Mouse (Mus musculus) embryo, embryonic 10 days (tissue): Measurements from ENCODE around the gene Sik3.
"Not testable (repeated sequence)": the region's sequence is repeated elsewhere in the genome, so short reads cannot be mapped to it uniquely, and the experiment has no call there.

ENCODE experiments used
- DNase-seq: peaks from one replicate; pipeline ENCODE4 v3.0.0-alpha.2; 2015; ENCODE audit warnings: low spot score

Gene Sik3

GRCm38 (mm10) chr9:46053014-46053666, 40.5 kb downstream of the Sik3 start:
- DNase-seq: no peak

DNA sequence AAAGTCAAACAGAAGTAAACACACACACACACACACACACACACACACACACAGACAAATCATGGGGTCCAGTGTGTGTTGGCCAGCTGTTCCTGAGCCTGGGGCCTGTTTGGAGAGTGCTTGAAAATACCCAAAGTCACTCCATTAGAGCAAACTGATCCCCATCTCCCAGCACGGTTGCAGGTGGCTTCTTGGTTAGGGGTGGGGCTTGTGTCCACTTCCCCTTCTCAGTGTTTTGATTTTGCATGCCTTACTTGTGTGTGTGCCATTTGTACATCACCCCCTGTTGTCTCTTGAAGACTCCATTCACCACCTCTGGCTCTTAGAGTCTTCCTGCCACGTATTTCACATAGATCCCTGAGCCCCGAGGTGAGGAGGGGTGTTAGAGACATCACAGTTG, 45.4 kb downstream of the Sik3 start:
- no peak for DNase-seq

- DNase-seq: no peak
These were observed 47.6 kb downstream of the Sik3 start for GRCm38 (mm10) chr9:46060249-46060648.

GRCm38 (mm10) chr9:46061696-46062425, 49.2 kb downstream of the Sik3 start:
- no peak for DNase-seq

- DNase-seq: no peak
These were observed 51.7 kb downstream of the Sik3 start for GRCm38 (mm10) chr9:46064331-46064730.

GRCm38 (mm10) chr9:46066711-46067110, 54.1 kb downstream of the Sik3 start:
- DNase-seq: no peak

GRCm38 (mm10) chr9:46067691-46068090, 55.1 kb downstream of the Sik3 start:
- DNase-seq: peak; percentile 26

DNA sequence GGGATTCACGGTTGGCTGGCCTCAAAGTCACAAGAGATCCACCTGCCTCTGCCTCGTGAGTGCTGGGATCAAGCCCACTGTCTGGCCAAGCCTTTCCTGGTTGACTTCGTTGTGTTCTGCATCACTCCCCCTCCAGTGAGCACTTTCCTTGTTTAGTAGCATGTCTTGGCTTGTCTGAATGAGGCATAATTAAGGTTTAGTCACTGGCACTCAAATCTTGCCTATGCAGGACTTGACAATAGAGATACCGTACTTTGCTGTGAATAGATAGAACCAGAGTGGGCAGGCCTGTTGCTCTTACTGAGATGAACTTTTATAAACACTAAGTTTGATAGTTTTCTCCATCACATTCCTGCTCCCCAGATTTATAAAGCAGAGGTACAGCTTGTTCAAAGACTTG, 56.4 kb downstream of the Sik3 start:
- no peak for DNase-seq

DNA sequence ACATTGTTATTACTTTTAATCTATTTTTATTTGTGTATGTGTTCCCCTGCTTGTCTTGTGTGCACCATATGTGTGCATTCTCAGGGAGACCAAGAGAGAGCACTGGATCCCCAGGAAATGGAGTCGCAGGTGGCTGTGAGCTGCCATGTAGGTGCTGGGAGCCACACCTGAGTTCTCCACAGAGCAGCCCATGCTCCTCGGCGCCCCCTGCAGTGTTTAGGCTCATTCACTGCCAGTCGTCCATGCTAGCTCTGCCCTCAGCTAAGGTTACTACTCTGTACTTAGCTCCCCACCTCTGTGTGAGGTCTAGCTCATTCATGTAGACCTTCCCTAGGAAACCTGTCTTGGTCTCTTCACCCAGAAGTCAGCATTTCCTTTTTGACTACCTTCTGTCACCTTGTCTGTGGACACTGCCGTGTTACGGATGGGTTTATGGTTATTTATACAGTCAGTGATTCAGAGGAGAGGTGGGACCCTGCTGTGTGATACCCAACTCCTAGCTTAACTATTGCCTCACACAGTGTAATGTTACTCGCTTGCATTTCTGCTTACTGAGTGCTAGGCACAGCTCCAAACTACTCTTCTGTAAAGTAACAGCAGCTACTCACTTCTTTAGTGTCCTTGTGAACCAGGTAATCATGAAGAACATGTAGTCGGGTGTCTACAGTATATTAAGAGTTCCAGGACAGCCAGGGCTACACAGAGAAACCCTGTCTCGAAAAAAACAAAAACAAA, 59.6 kb downstream of the Sik3 start:
- no peak for DNase-seq

DNA sequence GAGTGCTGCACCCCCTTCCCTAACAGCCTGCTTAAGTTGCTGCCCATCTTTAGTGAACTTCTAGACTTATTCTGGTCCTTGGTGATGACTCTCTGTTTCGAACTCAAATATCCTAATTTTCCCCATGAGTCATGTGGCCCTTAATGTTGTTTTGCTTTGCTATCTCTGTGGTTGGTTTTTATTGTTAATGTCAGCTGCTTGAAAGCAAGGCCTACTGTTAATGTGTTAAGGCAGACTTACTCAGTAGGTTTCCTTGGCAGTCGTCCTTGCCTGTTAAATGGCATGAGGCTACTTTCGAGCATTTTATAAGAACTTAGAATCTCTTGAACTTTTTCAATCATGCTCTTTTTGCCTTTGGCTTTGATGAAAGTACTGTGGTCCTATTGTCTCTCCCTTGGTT, 60.8 kb downstream of the Sik3 start:
- DNase-seq: no peak

- no peak for DNase-seq
These were observed 63.0 kb downstream of the Sik3 start for GRCm38 (mm10) chr9:46075578-46075977.

DNA sequence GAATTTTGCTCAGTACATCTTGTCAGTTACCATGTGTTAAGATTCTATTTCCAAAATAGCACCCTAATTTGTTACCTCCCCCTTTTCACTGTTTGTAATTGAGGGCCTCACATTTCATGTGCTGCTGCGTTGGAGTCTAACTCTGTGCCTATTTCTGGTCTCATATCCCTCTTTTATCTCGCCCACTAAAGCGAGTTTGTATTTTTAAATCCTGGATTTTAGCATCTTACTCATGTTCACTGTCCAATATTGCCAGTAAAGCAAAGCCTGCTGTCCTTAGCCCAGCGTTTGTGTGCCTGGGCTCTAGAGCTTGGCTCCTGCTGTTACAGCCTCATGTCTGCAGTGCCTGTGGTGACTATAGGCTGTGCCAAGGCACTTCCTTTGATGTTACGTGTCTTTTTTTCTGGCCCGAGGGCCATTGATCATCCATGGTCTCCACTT, 69.8 kb downstream of the Sik3 start:
- DNase-seq: no peak

GRCm38 (mm10) chr9:46083490-46083893, 70.9 kb downstream of the Sik3 start:
- DNase-seq: no peak

DNA sequence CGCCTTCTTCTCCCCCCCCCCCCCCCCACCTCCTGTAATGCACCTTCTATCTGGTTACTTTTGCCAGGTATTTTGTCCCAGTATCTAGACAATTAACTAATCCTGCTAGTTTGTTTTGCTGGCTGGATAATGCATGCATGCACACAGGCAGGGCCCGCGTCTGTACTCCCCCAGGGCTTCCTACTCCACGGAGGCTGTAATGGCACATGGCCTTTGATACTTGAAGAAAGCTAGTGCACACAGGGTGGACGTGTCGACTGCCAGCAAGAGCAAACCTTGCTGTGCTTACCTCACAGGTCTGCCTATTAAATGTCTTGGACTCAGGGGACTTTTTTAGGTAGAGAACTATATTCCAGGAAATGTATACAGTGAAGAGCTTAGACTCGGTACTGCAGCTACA, 73.3 kb downstream of the Sik3 start:
- DNase-seq: no peak

GRCm38 (mm10) chr9:46086826-46087225, 74.2 kb downstream of the Sik3 start:
- no peak for DNase-seq

GRCm38 (mm10) chr9:46087461-46087860, 74.8 kb downstream of the Sik3 start:
- no peak for DNase-seq

DNA sequence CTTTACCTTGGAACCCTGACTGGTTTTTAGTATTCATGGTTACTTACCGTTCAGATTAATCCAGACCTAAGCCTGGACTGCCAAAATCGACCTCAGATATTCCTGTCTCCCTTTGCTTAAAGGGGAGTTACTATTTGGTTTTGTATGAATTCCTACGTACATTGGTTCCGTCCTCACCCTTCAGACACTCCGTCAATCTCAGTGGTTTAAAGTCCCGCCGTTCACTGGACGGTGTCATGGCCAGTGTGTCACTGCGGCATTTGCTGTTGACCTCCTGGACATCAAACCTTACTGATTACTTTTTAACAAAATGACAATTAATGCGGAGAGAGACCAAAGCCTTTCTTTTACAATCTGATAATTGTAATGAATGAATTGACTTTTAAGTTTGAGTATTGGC, 76.1 kb downstream of the Sik3 start:
- no peak for DNase-seq

- DNase-seq: no peak
These were observed 77.4 kb downstream of the Sik3 start for GRCm38 (mm10) chr9:46090066-46090465.

DNA sequence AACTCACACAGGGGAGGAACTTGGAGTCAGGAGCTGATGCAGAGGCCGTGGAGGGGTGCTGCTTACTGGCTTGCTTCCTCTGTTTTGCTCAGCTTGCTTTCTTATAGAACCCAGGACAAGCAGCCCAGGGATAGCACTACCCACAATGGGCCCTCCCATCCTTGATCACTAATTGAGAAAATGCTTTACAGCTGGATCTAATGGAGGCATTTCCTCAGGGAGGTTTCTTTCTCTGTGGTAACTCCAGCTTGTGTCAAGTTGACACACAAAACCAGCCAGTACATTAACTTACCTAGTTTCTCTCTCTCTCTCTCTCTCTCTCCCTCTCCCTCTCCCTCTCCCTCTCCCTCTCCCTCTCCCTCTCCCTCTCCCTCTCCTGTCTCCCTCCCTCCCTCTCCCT, 78.5 kb downstream of the Sik3 start:
- DNase-seq: not testable (repeated sequence)

GRCm38 (mm10) chr9:46092633-46093032, 80.0 kb downstream of the Sik3 start:
- DNase-seq: no peak

DNA sequence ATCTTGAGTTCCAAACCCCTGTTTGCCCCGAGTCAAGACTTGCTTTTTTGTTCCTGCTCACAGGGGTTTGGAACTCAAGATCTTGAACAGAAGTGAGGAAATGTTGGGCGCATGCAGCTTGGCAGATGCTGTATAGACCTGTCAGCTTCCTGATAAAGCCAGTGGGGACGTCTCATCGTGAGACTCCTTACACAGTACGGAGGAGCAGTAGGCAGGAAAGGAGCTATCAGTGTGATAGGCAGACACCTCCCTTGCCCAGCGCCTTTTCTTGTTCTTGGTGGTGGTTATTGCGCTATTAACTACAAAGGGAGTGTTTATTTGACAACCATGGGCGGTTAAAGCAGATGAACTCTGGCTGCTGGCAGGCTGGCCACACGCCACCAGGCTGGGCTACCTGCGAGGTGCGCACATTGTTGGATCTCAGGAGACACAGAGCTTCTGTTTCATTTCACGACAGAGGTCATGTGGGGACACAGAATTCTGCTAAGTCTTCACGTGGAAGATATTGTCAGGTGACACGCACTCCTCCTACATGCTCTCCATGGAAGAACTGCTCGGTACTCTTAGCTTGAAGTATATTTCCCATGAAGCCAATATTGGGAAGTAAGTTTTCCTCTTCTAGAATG, 85.9 kb downstream of the Sik3 start:
- DNase-seq: no peak

GRCm38 (mm10) chr9:46099107-46099506, 86.5 kb downstream of the Sik3 start:
- DNase-seq: no peak

DNA sequence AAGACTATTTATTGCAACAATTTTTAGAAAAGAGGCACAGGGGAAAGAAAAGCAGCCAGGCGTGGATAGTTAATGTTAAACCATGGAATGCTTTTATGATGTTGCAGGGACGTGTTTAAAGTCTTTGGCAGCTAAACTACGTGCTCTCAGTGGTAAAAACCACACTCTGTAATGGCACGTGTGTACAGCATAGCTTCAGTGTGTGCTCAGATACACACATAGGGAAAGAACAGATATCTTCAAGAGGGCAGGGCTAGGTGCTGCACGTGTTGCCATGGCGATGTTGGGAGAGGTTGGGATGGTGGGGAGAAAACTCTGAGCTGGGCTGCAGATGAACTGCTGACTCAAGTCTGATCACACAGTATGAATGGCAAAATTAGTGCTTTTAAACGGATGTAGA, 90.5 kb downstream of the Sik3 start:
- no peak for DNase-seq
